Mouse (Mus musculus) bone marrow, adult 2 months (tissue): ENCODE measurements around the gene Pard3.

ENCODE experiments used
- CTCF ChIP-seq: fragments of 200-500 bp; IDR thresholded peaks from 2 replicates; pipeline ENCODE4 v1.5.1; 2011; ENCODE audit warnings: low read length, control low read depth; ENCODE audit not compliant: control insufficient read depth, insufficient read depth
- POLR2A ChIP-seq: fragments of 200-500 bp; IDR thresholded peaks from 2 replicates; pipeline ENCODE4 v1.6.1; 2011; ENCODE audit warnings: low read depth, mild to moderate bottlenecking, control low read depth, low read length, borderline replicate concordance; ENCODE audit not compliant: control insufficient read depth

DNA sequence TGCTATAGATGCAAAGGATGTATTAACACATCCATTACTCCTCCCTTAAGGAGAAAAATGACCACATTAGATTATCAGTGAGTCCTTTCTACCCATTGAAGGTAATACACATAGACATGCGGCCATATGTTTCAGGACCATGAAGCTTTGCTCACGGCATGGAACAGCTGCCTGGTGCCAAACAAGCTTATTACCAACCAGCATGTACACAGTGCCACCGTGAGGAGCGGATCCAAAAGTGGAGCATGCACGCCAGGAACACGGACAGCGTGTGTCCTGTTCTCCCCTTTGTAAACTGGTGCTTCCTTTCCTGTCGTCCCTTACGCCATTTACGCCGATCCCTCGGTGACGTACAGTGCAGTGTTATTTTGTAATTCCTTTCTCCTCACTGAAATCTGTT lies 232.2 kb downstream of the Pard3 start:
- TF ChIP-seq CTCF (no peak), POLR2A (no peak)
